Mouse (Mus musculus): ENCODE measurements at regions not wholly inside any gene's neighbourhood (a gene's known extent, or its start where the extent isn't known, plus 50 kb on each side); places are given as distances from the start of the nearest gene placed in this dataset.
"Not testable (repeated sequence)": the region's sequence is repeated elsewhere in the genome, so short reads cannot be mapped to it uniquely, and the experiment has no call there.

GRCm38 (mm10) chrX:75699949-75700348 lies 121.9 kb upstream of the Rab39b start:
- Histone ChIP-seq H3K9me3 (ENCODE audit: control insufficient read depth, insufficient read depth, low read depth, low read length) (no peaks in the 10 kb centered on the region), H3K27ac (ENCODE audit: insufficient read depth, low read depth, low read length, poor library complexity, severe bottlenecking) (no peak overlapping the region), H3K36me3 (ENCODE audit: control insufficient read depth, insufficient read depth, low read length, poor library complexity, severe bottlenecking) (no peaks in the 10 kb centered on the region), H3K4me3 (ENCODE audit: insufficient read depth in 1 of 2, low read depth in 1 of 2, low read length in 2 of 2, poor library complexity in 1 of 2, severe bottlenecking in 1 of 2) (no peak overlapping the region), H3K9ac (ENCODE audit: insufficient read depth, low read depth, low read length, poor library complexity, severe bottlenecking) (no peak overlapping the region), H3K4me1 (ENCODE audit: control insufficient read depth in 2 of 2, insufficient read depth in 2 of 2, low read length in 2 of 2, poor library complexity in 1 of 2) (no peaks in the 10 kb centered on the region)
- in situ Hi-C loops (cut with MboI; ENCODE audit: low sequenced_read_pairs in 2 of 2, unreplicated experiment in 2 of 2), result no loop called here
- no peak for TF ChIP-seq ZNF384 (IDR thresholded peaks at IDR 0.05; ENCODE audit: low read depth, low read length)
- no peak for TF ChIP-seq MAFK (IDR thresholded peaks at IDR 0.05; ENCODE audit: insufficient read depth, low read depth, low read length)
- no peak for TF ChIP-seq CHD2 (IDR thresholded peaks at IDR 0.05; ENCODE audit: low read depth, low read length)
- no peak for DNase-seq (ENCODE audit: low read depth, low spot score)

GRCm38 (mm10) chrX:75675271-75675670 lies 97.2 kb upstream of the Rab39b start:
- H3K27ac ChIP-seq (ENCODE audit: insufficient read depth, low read depth, low read length, poor library complexity, severe bottlenecking); H3K4me3 ChIP-seq (ENCODE audit: insufficient read depth in 1 of 2, low read depth in 1 of 2, low read length in 2 of 2, poor library complexity in 1 of 2, severe bottlenecking in 1 of 2); H3K36me3 ChIP-seq (ENCODE audit: control insufficient read depth, insufficient read depth, low read length, poor library complexity, severe bottlenecking); H3K4me1 ChIP-seq (ENCODE audit: control insufficient read depth in 2 of 2, insufficient read depth in 2 of 2, low read length in 2 of 2, poor library complexity in 1 of 2); H3K9ac ChIP-seq (ENCODE audit: insufficient read depth, low read depth, low read length, poor library complexity, severe bottlenecking); in situ Hi-C loops (cut with MboI; ENCODE audit: low sequenced_read_pairs in 2 of 2, unreplicated experiment in 2 of 2); H3K9me3 ChIP-seq (ENCODE audit: control insufficient read depth, insufficient read depth, low read depth, low read length); DNase-seq (ENCODE audit: low read depth, low spot score): not testable (repeated sequence)

GRCm38 (mm10) chrX:75673920-75674665 lies 96.1 kb upstream of the Rab39b start:
- Histone ChIP-seq H3K9me3 (ENCODE audit: control insufficient read depth, insufficient read depth, low read depth, low read length) (no peaks in the 10 kb centered on the region), H3K9ac (ENCODE audit: insufficient read depth, low read depth, low read length, poor library complexity, severe bottlenecking) (no peak overlapping the region), H3K4me1 (ENCODE audit: control insufficient read depth in 2 of 2, insufficient read depth in 2 of 2, low read length in 2 of 2, poor library complexity in 1 of 2) (no peaks in the 10 kb centered on the region), H3K27ac (ENCODE audit: insufficient read depth, low read depth, low read length, poor library complexity, severe bottlenecking) (no peak overlapping the region), H3K36me3 (ENCODE audit: control insufficient read depth, insufficient read depth, low read length, poor library complexity, severe bottlenecking) (no peaks in the 10 kb centered on the region), H3K4me3 (ENCODE audit: insufficient read depth in 1 of 2, low read depth in 1 of 2, low read length in 2 of 2, poor library complexity in 1 of 2, severe bottlenecking in 1 of 2) (no peak overlapping the region)
- in situ Hi-C loops (cut with MboI; ENCODE audit: low sequenced_read_pairs in 2 of 2, unreplicated experiment in 2 of 2), result no loop called here
- TF ChIP-seq CHD2 (IDR thresholded peaks at IDR 0.05; ENCODE audit: low read depth, low read length) (no peak), HCFC1 (IDR thresholded peaks at IDR 0.05; ENCODE audit: borderline replicate concordance, insufficient read depth, low read length) (peak; percentile 98), ZC3H11A (IDR thresholded peaks at IDR 0.05; ENCODE audit: borderline replicate concordance, low read depth, low read length) (no peak), ZNF384 (IDR thresholded peaks at IDR 0.05; ENCODE audit: low read depth, low read length) (0 out of 2 replicates have a peak, but pooled peaks have one; percentile 44), MAFK (IDR thresholded peaks at IDR 0.05; ENCODE audit: insufficient read depth, low read depth, low read length) (no peak)
- peak; percentile 91 for DNase-seq (ENCODE audit: low read depth, low spot score)

GRCm38 (mm10) chrX:75673586-75673919 lies 95.5 kb upstream of the Rab39b start:
- peak overlapping the region; percentile 66 for H3K27ac ChIP-seq (ENCODE audit: insufficient read depth, low read depth, low read length, poor library complexity, severe bottlenecking)
- in situ Hi-C loops (cut with MboI; ENCODE audit: low sequenced_read_pairs in 2 of 2, unreplicated experiment in 2 of 2), result no loop called here
- no peaks in the 10 kb centered on the region for H3K4me1 ChIP-seq (ENCODE audit: control insufficient read depth in 2 of 2, insufficient read depth in 2 of 2, low read length in 2 of 2, poor library complexity in 1 of 2)
- no peaks in the 10 kb centered on the region for H3K9me3 ChIP-seq (ENCODE audit: control insufficient read depth, insufficient read depth, low read depth, low read length)
- TF ChIP-seq CHD2 (IDR thresholded peaks at IDR 0.05; ENCODE audit: low read depth, low read length), result no peak
- TF ChIP-seq ZC3H11A (IDR thresholded peaks at IDR 0.05; ENCODE audit: borderline replicate concordance, low read depth, low read length), result no peak
- no peak for TF ChIP-seq MAFK (IDR thresholded peaks at IDR 0.05; ENCODE audit: insufficient read depth, low read depth, low read length)
- TF ChIP-seq HCFC1 (IDR thresholded peaks at IDR 0.05; ENCODE audit: borderline replicate concordance, insufficient read depth, low read length), result no peak
- no peak for TF ChIP-seq ZNF384 (IDR thresholded peaks at IDR 0.05; ENCODE audit: low read depth, low read length)
- no peak for DNase-seq (ENCODE audit: low read depth, low spot score)
- no peak overlapping the region; the same call in 1 of the 2 replicates for H3K9ac ChIP-seq (ENCODE audit: insufficient read depth, low read depth, low read length, poor library complexity, severe bottlenecking)
- no peaks in the 10 kb centered on the region for H3K36me3 ChIP-seq (ENCODE audit: control insufficient read depth, insufficient read depth, low read length, poor library complexity, severe bottlenecking)
- peak overlapping the region in 1 of 2 experiments; percentile 52; a peak in 2 of 4 replicates for H3K4me3 ChIP-seq (ENCODE audit: insufficient read depth in 1 of 2, low read depth in 1 of 2, low read length in 2 of 2, poor library complexity in 1 of 2, severe bottlenecking in 1 of 2)

- Histone ChIP-seq H3K9me3 (ENCODE audit: control insufficient read depth, insufficient read depth, low read depth, low read length) (no peaks in the 10 kb centered on the region), H3K9ac (ENCODE audit: insufficient read depth, low read depth, low read length, poor library complexity, severe bottlenecking) (no peak overlapping the region; the same call in 1 of the 2 replicates), H3K36me3 (ENCODE audit: control insufficient read depth, insufficient read depth, low read length, poor library complexity, severe bottlenecking) (no peaks in the 10 kb centered on the region), H3K4me3 (ENCODE audit: insufficient read depth in 1 of 2, low read depth in 1 of 2, low read length in 2 of 2, poor library complexity in 1 of 2, severe bottlenecking in 1 of 2) (peak overlapping the region in 1 of 2 experiments; percentile 52; a peak in 1 of 4 replicates), H3K4me1 (ENCODE audit: control insufficient read depth in 2 of 2, insufficient read depth in 2 of 2, low read length in 2 of 2, poor library complexity in 1 of 2) (no peaks in the 10 kb centered on the region), H3K27ac (ENCODE audit: insufficient read depth, low read depth, low read length, poor library complexity, severe bottlenecking) (peak overlapping the region; percentile 66; the same call in 1 of the 2 replicates)
- in situ Hi-C loops (cut with MboI; ENCODE audit: low sequenced_read_pairs in 2 of 2, unreplicated experiment in 2 of 2), result no loop called here
- DNase-seq (ENCODE audit: low read depth, low spot score), result no peak
- TF ChIP-seq ZNF384 (IDR thresholded peaks at IDR 0.05; ENCODE audit: low read depth, low read length) (no peak), CHD2 (IDR thresholded peaks at IDR 0.05; ENCODE audit: low read depth, low read length) (no peak), HCFC1 (IDR thresholded peaks at IDR 0.05; ENCODE audit: borderline replicate concordance, insufficient read depth, low read length) (no peak), ZC3H11A (IDR thresholded peaks at IDR 0.05; ENCODE audit: borderline replicate concordance, low read depth, low read length) (no peak), MAFK (IDR thresholded peaks at IDR 0.05; ENCODE audit: insufficient read depth, low read depth, low read length) (no peak)
Observed at GRCm38 (mm10) chrX:75672976-75673375, 94.9 kb upstream of the Rab39b start.
